ENCODE assay signal across 8 mouse cellular contexts in the genomic region with DNA sequence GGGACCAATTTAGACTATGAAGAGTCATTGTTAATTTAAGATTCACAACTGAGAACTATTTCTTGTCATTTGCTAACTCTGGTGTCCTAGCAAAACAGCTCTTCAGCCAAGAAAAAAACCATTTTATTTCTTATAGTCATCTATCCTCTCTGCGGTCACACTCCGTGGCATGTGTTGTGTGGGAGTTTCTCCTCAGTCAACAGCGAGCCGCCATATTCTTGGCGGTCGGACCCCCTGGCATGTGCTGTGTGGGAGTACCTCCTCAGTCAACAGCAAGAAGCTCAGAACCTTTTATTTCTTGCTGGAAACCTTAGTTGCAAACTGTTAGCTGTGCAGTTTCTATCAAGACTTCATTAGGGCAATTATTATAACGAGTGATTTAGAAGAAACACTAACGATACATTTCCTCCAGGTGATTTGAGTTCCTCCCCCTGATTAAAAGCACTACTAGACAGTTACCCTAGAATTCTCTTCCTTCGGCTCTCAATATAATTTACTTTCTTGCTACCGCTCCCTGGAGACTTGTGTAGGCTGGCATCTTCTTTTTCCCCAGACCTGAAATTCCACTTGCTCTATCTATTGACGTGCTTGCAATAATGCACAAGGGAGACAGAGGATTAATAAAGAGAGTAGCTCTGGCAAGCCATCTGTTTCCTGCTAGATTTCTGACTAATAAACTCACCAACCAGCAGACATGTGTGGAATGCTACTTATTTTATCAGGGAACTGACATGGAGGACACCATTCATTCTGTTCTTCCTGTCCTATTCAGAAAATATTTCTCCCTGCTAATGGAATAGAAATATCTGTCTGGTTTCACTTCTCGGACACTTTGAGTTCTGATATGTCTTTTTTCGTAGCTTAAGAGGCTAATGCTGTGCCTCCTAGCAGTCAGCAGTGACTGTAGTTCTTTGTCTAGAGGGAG.
A peak's percentile ranks its signal among the peaks of the same experiment; 100 is the strongest.
DNase-seq lines count a peak whose midpoint lies in the region; ATAC-seq and TF ChIP-seq lines count a peak whose summit lies in the region.

No protein-coding gene starts in this region.

- H3K36me3 ChIP-seq in embryonic facial prominence, embryonic 14.5 days (ENCODE audit: control insufficient read depth, insufficient read depth, low read length), result no peaks in the 10 kb centered on the region
- no peaks in the 10 kb centered on the region for H3K36me3 ChIP-seq in embryonic facial prominence, embryonic 10.5 days (replicated peaks)
- H3K36me3 ChIP-seq in midbrain, embryonic 14.5 days (ENCODE audit: control insufficient read depth, insufficient read depth, low read length), result no peaks in the 10 kb centered on the region
- H3K36me3 ChIP-seq in midbrain, embryonic 16.5 days (ENCODE audit: control insufficient read depth, insufficient read depth, low read length), result no peaks in the 10 kb centered on the region

- H3K4me1 ChIP-seq in embryonic facial prominence, embryonic 14.5 days (ENCODE audit: control insufficient read depth, insufficient read depth, low read length), result peaks cover 5% of the 10 kb centered on the region; the same call in 1 of the 2 replicates
- H3K4me1 ChIP-seq in embryonic facial prominence, embryonic 10.5 days, result peaks cover 6% of the 10 kb centered on the region; the same call in 1 of the 2 replicates
- H3K4me1 ChIP-seq in midbrain, embryonic 14.5 days (ENCODE audit: control insufficient read depth, insufficient read depth, low read length), result peaks cover 5% of the 10 kb centered on the region
- peaks cover 6% of the 10 kb centered on the region; the same call in 1 of the 2 replicates for H3K4me1 ChIP-seq in midbrain, embryonic 16.5 days (ENCODE audit: control insufficient read depth, insufficient read depth, low read length)

- peak; percentile 31 for DNase-seq in embryonic facial prominence, embryonic 14.5 days (ENCODE audit: low spot score)
- no peak for DNase-seq in embryonic facial prominence, embryonic 10.5 days (ENCODE audit: low spot score)
- DNase-seq in midbrain, embryonic 14.5 days, result peak; percentile 24
- peak; percentile 72 to 77 for DNase-seq in left cerebral cortex, adult 2 months (ENCODE audit: extremely low spot score in 1 of 2, low spot score in 2 of 2)
- DNase-seq in right cerebral cortex, postnatal 36 days (ENCODE audit: low spot score in 2 of 2), result peak; percentile 91 to 93
- no peak for DNase-seq in urinary bladder, adult 18-20 months (ENCODE audit: low spot score in 2 of 2)
- DNase-seq in spleen, postnatal 36 days (ENCODE audit: low spot score in 2 of 2), result no peak

- no peak overlapping the region for H3K4me3 ChIP-seq in embryonic facial prominence, embryonic 14.5 days (ENCODE audit: low read depth, low read length)
- H3K4me3 ChIP-seq in embryonic facial prominence, embryonic 10.5 days, result no peak overlapping the region
- H3K4me3 ChIP-seq in midbrain, embryonic 14.5 days (replicated peaks; ENCODE audit: low read depth, low read length), result no peak overlapping the region
- no peak overlapping the region for H3K4me3 ChIP-seq in midbrain, embryonic 16.5 days (ENCODE audit: low read depth, low read length)
- no peak overlapping the region for H3K4me3 ChIP-seq in left cerebral cortex, adult 2 months

- TF ChIP-seq CTCF in left cerebral cortex, adult 2 months (IDR thresholded peaks at IDR 0.05), result no peak

- no peaks in the 10 kb centered on the region for H3K9me3 ChIP-seq in embryonic facial prominence, embryonic 14.5 days (ENCODE audit: control insufficient read depth, low read length)
- H3K9me3 ChIP-seq in embryonic facial prominence, embryonic 10.5 days, result no peaks in the 10 kb centered on the region
- no peaks in the 10 kb centered on the region for H3K9me3 ChIP-seq in midbrain, embryonic 14.5 days (ENCODE audit: control insufficient read depth, low read length)
- no peaks in the 10 kb centered on the region for H3K9me3 ChIP-seq in midbrain, embryonic 16.5 days (replicated peaks; ENCODE audit: control insufficient read depth, low read length, poor library complexity, severe bottlenecking)

- peak overlapping the region; percentile 3; the same call in 1 of the 2 replicates for H3K27ac ChIP-seq in embryonic facial prominence, embryonic 14.5 days (replicated peaks; ENCODE audit: low read depth, low read length)
- H3K27ac ChIP-seq in embryonic facial prominence, embryonic 10.5 days (replicated peaks), result no peak overlapping the region
- H3K27ac ChIP-seq in midbrain, embryonic 14.5 days (replicated peaks; ENCODE audit: low read depth, low read length), result 0 out of 2 replicates have a peak overlapping the region, but pooled peaks have one; percentile 8
- H3K27ac ChIP-seq in midbrain, embryonic 16.5 days (ENCODE audit: low read length), result no peak overlapping the region
- peak overlapping the region; percentile 64 for H3K27ac ChIP-seq in left cerebral cortex, adult 2 months

- WGBS in embryonic facial prominence, embryonic 14.5 days, result 71% methylated on average over 13 of the region's 13 CpGs
- WGBS in embryonic facial prominence, embryonic 10.5 days, result 84% methylated on average over 13 of the region's 13 CpGs
- 79% methylated on average over 13 of the region's 13 CpGs for WGBS in midbrain, embryonic 14.5 days
- WGBS in midbrain, embryonic 16.5 days, result 74% methylated on average over 13 of the region's 13 CpGs

- no peak for ATAC-seq in embryonic facial prominence, embryonic 14.5 days (ENCODE audit: low read depth)
- ATAC-seq in midbrain, embryonic 14.5 days (ENCODE audit: low FRiP score, low TSS enrichment), result no peak
- ATAC-seq in midbrain, embryonic 16.5 days, result no peak

- no peaks in the 10 kb centered on the region for H3K27me3 ChIP-seq in embryonic facial prominence, embryonic 14.5 days (replicated peaks; ENCODE audit: control insufficient read depth, insufficient read depth, low read length)
- H3K27me3 ChIP-seq in embryonic facial prominence, embryonic 10.5 days (replicated peaks; ENCODE audit: low read depth, poor library complexity, severe bottlenecking), result no peaks in the 10 kb centered on the region
- no peaks in the 10 kb centered on the region for H3K27me3 ChIP-seq in midbrain, embryonic 14.5 days (ENCODE audit: control insufficient read depth, insufficient read depth, low read length)
- no peaks in the 10 kb centered on the region for H3K27me3 ChIP-seq in midbrain, embryonic 16.5 days (ENCODE audit: control insufficient read depth, insufficient read depth, low read depth, low read length)

- intact Hi-C loops in left cerebral cortex, adult 2 months (cut with DNase I), result loop anchor here (10.0 kb wide), 1 partner anchor 267 kb away; no protein-coding TSS in a partner anchor

- no peak overlapping the region for H3K4me2 ChIP-seq in embryonic facial prominence, embryonic 14.5 days (ENCODE audit: low read depth, low read length)
- H3K4me2 ChIP-seq in midbrain, embryonic 14.5 days (ENCODE audit: low read length), result no peak overlapping the region
- H3K4me2 ChIP-seq in midbrain, embryonic 16.5 days (ENCODE audit: low read length), result no peak overlapping the region

- H3K9ac ChIP-seq in embryonic facial prominence, embryonic 14.5 days (ENCODE audit: low read depth, low read length), result no peak overlapping the region
- no peak overlapping the region for H3K9ac ChIP-seq in midbrain, embryonic 14.5 days (replicated peaks; ENCODE audit: low read length)
- no peak overlapping the region for H3K9ac ChIP-seq in midbrain, embryonic 16.5 days (ENCODE audit: low read depth, low read length)

Comparison
In these comparisons a context has a peak if more than half of its experiments do, and no peak if none do; other contexts are left out.
1. DNase-seq: peak in embryonic facial prominence, embryonic 14.5 days (single experiment), midbrain, embryonic 14.5 days (single experiment), left cerebral cortex, adult 2 months (2 of 2) and right cerebral cortex, postnatal 36 days (2 of 2); none in embryonic facial prominence, embryonic 10.5 days (single experiment), urinary bladder, adult 18-20 months (0 of 2) and spleen, postnatal 36 days (0 of 2).
2. H3K27ac ChIP-seq: peak in embryonic facial prominence, embryonic 14.5 days (single experiment), midbrain, embryonic 14.5 days (single experiment) and left cerebral cortex, adult 2 months (single experiment); none in embryonic facial prominence, embryonic 10.5 days (single experiment) and midbrain, embryonic 16.5 days (single experiment).